Mouse (Mus musculus) testis, postnatal 10 days (tissue): ENCODE results near the gene Ing5.
"Not testable (repeated sequence)": the region's sequence is repeated elsewhere in the genome, so short reads cannot be mapped to it uniquely, and the experiment has no call there.

Experiments used
- DNase-seq: peaks from one replicate; pipeline ENCODE4 v3.0.0; 2021; ENCODE audit warnings: low spot score

Ing5 gene

DNA sequence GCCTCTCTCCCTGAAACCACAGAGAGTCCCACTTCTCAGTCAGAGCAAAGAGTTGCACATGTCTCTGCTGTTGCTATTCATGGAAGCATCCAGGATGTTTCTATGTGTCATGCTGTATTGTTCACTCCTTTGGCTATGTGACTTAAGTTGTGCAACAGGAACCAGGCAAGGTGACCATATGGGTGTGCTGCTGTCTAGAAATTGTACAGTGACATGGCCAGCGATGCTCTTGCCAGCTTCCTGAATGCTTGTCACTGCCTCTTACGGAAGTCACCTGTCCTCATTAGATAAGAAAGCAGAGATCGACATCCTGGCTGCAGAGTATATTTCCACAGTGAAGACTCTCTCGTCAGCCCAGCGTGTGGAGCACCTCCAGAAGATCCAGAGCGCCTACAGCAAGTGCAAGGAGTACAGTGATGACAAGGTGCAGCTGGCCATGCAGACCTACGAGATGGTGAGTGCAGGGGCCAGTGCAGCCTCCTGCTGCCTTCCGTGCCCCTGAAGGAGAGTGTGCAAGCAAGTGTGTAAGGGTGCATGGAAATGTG, 7.8 kb downstream of the Ing5 start:
- no peak for DNase-seq

DNA sequence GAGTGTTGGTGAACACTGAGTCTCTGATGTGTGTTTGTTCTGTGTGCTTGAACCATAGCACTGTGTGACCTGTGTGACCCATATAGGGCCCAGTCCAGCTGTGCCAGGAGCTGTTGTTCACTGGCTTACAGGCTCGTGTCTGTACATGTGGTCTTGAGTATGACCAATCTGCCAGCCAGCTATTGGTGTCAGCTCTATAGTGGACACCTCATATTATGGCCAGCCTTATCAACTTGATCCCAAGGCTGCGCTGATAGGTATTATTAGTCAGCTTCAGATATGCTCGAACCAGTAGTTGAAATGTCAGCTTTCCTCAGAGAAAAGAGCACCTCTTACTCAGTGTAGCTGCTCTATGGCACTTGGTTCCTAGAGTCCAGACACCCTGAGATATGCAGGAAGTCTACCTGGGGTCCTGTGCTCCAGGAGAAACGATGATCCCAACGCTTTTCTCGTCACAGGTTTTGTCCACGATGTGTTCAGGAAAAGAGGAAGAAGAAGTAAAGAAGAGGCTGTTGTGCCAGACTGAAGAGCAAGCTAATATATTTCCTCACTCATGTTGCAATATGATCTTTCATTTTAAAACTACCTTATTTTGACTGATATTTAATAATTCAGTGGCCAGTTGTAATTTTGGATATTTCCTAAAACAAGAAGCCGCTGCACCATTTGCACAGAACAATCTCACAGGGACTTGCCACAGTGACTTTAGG, 14.2 kb downstream of the Ing5 start:
- no peak for DNase-seq

DNA sequence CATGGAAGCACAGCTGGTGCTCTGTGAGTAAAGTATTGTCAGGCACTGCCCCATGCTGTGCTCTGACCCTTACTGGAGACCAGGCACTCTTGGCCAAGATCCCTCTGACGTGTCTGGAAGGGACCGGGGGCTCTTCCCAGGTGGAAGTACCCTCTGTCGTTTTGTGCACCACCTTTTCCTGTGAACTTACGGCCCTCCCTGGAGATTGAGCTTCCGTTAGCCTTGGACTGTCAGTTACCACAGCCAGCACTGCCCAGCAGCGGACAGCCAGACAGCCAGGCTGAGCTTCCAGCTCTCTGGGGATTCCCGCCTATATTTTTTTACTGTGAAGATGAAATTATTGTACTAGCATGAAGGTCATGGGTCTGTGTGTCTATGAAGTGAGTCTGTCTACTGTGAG, 15.0 kb downstream of the Ing5 start:
- no peak for DNase-seq

DNA sequence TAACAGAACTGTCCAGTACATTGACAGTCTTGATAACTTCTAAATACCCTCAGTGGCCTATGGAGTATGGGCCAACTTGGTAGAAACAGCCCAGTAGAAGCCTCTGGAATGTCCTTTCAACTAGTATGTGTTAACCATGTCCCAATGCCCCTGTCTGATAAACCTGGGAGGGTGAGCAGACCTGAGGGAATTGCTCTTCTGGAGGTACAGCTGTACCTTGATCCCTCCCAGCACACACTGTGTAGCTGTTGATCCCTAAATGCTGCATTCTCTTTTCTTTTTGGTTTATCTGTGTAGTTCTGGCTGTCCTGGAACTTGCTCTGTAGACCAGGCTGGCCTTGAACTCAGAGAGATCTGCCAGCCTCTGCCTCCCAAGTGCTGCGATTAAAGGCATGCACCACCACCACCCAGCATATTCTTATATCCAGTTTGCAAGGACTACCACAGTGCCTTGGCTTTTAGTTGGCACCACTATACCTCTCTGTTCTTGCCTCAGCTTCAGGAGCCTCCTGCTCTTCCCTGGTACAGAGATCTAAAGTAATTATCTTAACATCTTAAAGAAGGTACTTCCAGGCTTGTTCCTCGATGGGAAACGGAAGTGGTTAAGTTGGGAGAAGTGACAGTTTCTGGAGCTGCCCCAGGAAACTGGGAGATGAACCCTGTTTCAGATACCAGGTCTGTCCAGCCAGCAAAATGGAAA, 20.2 kb downstream of the Ing5 start:
- DNase-seq: no peak

DNA sequence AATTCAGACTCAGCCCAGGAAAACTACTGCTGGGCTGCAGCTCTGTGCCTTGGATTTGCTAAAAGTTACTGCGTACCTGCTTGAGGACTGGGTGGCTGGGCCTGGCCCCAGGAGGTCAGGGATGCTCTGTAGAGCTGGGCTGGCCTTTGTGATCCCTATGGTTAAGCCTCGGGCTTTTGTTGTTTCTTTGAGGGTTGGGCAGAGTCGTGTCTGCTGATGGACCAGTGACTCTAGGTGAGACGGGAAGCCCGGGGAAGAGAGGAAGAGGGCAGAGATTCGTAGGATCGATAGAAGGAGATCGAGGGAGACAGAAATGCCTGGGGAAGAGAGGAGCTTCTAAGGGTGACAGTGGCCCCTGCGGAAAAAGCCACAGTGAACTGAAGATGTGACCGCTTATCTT, 20.8 kb downstream of the Ing5 start, which contains the start of gene D2hgdh:
Gene D2hgdh (plus strand): TSS at position 301 of the 400 bp plus-strand sequence.
- peak; percentile 45 for DNase-seq

DNA sequence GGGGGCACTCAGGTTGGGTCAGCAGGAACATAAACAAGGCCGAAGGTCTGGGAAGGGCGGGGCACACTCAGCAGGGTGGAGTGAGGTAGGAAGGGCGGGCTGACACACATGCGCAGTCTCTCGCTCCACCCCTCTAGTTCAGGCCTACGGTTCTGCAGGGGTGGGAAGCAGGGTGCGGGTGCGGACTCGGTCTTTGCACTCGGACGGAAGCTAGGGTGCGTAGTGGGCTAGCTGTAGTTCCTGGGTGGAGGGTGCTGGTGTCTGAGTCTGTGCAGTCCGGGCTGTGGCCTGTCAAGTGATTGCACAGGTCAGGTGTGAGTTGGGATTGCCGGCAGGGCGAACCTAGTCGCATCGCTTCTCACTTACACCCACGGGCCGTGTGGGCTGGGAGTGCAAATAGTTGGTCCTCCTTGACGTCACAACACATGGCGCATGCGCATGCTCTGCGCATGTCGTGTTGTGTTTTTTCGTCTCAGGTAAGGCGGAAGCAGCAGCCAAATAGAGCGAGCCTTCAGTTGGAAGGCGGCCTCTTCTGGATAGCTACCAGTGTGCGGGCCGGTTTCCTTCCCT, 21.4 kb downstream of the Ing5 start:
- DNase-seq: peak; percentile 92

DNA sequence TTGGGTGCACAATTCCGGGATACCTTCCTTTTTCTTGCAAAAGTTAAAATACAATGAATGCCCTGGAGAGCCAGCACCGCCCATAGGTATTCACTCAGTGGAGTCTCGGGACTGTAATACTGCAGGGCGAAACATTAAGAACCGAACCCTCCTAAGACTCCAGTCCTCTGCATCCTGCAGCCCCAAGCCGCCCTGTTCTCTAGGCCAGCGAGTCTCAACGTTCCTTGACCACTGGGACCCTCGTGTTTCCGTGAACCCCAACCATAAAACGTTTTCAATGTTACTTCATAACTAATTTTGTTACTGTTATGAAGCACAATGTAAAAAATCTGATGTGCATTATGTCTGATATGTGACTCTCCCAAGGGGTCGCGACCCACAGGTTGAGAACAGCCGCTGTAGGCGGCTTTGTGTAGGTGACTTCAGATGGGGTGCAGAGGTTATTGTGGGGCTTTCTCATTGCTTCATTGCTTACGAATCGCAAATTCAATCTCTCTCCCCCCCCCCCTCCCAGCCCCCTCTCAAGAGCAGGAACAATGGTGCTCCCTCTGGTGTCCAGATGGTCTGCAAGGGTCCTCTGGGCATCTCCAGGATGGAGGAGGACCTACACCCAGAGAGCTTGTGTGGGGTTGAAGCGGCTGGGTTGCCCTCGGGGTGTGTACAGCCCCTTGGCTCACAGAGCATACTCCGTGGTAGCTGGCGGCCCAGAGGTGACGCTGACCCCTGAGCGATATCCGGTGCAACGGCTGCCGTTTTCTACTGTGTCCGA, 22.2 kb downstream of the Ing5 start:
- DNase-seq: peak; percentile 51

DNA sequence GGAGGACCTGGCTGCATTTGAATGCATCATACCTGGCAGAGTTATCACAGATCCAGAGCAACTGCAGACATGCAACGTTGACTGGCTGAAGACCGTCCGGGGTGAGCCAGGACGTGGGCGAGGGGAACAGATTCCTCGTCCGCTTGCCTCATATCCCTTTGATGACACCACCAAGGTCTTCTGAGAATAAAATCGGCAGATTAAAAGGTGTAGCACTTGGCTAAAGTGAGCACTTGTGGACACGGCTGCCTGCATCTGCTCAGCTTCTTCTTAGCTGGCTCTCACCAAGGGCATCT, 22.7 kb downstream of the Ing5 start:
- DNase-seq: no peak

DNA sequence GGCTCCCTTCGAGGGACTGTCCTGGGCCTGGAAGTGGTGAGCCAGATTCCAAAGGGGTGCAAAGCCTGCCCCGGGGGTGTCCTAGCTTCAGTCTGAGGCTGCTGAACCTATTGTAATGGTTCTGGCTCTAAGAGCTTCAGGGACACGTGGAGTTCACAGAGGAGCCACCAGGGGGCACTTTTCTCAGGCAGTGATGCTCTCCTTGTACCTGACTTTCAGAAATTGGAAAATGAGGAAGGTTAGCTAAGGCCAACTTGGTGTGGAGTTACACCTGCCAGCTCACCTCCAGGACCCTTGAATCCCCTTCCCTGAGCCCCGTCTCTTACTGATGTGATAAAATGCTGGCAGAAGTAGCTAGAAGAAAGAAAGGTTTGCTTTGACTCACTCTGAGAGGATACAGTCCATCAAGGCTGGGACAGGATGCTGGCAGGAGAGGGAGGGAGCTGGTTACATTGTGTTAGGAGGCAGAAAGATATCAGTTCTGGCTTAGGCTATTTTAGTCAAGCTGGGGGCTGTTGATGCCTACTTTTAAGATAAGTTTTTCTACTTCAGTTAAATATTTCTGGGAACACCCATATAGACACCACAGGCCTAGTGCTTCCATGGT, 29.1 kb downstream of the Ing5 start:
- not testable (repeated sequence) for DNase-seq

DNA sequence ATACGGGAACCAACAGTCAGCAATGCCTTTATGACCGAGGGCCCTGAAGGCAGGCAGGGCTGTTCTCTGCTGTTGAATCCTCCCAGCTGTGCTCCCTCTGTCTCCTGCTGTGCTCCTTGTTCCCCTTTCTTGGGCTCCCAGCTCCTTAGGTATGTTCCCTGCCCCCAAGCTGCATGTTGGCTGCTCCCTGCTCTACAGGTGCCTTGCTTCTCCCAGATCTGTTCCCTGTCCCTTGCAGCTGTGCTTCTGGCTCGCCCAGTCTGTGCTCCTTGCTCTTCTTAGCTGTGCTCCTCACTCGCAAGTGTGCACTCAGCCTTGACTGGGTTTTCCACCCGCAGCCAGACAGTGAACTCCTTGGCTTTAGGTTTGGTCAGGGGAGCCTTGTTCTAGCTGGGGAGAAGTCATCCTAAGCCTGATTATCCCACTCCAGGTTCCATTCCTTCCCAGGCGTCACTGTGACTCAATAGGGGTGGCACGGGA, 30.9 kb downstream of the Ing5 start:
- DNase-seq: no peak

DNA sequence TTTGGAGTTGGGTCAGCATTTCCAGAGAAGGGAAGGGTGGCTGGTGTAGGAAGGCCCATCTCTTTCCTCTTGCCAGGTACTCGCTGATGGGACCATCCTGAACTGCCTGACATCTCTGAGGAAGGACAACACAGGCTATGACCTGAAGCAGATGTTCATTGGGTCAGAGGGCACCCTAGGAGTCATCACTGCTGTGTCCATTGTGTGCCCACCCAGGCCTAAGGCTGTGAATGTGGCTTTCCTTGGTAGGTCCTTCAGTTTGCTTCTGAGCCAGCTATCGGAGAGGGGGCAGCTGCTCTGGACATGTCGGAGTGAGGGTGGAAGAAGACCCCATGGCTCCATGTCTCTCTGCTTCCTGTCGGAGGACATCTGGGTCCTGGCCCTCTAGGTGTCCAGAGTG, 31.4 kb downstream of the Ing5 start:
- no peak for DNase-seq

DNA sequence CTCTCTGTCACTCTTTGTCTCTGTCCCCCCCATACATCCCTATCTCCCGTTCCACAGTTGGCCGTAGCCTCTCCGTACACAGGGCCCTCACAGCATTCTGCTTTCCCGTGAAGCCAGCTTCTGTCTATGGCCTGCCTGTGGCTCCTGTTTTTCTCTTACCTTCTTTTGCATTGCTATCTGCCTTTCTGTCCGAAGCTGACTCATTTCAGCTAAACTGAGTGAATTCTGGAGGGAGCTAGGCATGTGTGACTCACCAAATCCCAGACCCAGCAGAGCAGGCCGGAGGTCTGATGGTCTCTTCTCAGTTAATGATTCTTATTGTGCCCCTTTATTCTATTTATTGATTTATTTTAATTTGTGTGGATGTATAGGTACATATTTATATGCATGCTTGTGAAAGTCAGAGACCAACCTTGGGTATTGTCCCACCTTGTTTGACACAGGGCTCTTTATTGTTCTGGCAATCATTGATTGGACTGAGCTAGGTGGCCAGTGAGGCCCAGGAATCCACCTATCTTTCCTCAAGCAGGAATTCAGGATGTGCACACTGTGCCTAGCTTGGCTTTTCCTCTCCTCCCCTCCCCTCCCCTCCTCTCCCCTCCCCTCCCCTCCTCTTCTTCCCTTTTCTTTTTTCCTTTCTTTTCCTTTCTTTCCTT, 32.2 kb downstream of the Ing5 start:
- no peak for DNase-seq

DNA sequence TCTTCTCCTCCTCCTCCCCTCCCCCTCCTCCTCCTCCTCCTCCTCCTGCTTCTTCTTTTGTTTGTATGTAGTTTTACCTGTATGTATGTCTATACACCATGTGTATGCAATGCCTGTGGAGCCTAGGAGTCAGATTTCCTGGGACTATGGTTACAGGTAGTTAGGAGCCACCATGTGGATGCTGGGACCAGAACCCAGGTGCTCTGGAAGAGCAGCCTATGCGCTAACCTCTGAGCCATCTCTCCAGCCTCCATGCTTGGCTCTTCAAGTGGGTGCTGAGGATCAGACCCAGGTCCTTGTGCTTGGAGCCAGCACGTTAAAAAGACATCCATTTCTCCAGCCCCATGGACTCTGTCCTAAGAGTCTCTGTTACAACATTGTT, 32.8 kb downstream of the Ing5 start:
- DNase-seq: no peak

DNA sequence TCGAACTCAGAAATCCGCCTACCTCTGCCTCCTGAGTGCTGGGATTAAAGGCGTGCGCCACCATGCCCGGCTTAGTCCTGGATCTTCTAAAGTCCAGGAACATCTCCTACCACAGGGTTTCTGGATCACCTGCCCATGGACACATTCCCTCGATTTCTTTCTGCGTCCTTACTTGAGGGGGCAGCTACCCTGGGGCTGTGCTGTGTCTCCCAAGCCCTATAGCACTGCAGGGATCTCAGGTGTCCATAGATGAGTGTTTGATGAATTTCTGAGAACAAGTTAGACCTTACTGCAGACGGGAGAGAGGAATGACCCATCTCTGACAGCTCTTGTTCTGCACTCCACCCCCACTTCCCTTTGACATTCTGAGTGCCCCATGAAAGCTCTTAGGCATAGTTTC, 33.6 kb downstream of the Ing5 start:
- no peak for DNase-seq

DNA sequence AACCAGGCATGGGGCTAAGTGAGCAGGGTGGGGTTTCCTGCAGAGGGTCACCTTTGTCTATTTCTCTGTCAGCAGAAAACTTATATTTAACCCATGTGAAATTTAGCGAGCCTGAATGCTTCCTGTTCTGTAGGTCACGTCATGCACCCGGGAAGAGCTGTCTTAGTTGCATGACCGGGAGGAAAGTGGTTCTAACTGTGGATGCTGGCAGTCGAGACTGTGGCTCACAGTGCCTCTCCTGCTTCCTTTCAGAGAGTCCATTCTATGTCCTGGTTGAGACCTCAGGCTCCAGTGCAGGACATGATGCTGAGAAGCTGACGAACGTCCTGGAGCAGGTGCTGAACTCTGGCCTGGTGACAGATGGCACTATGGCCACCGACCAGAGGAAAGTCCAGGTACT, 34.8 kb downstream of the Ing5 start:
- not testable (repeated sequence) for DNase-seq

DNA sequence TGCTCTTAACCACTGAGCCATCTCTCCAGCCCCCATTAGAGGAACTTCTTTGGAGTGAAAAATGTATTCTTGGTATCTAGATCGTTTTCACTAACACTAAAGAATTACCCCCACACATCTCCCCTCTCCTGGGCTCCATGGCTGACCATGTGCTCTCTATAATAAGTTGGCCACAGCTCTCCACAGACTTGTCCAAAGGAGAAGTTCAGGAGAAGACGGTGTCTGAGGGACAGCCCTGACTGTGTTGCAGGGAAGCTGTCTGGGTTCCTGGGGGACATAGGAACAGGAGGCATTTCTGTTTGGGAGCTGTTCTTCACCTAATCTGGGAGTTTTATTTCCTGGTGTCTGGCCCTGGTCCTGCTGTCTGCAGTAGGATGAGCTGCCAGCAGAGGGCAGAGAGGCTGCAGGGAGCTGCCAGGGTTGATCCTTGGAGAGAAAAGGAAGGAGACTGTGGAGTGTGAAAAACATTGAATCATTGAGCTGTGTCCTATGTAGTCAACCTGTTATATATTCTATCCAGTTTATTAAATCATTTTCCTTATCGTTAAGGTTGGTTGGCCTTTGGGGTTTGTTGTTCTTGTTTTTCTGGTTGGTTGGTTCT, 42.1 kb downstream of the Ing5 start:
- not testable (repeated sequence) for DNase-seq

DNA sequence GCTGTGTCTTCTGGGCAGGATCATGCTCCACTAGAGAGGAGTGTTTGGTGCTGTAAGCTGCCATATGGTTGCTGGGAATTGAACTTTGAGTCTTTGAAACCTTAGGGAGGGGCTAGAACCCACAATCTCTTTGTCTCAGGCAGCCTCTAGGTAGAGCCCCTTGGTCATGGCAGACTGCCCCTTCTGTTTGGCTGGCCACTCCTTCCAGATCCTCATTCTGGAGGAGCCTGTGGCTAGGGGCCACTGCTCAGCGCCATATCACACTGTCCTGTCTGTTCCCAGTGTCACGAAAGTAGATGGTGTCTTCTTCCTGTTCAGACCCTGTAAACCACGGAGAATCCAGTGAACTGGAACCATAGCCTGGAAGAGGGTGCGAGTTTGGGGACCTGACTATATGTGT, 52.0 kb downstream of the Ing5 start:
- not testable (repeated sequence) for DNase-seq

DNA sequence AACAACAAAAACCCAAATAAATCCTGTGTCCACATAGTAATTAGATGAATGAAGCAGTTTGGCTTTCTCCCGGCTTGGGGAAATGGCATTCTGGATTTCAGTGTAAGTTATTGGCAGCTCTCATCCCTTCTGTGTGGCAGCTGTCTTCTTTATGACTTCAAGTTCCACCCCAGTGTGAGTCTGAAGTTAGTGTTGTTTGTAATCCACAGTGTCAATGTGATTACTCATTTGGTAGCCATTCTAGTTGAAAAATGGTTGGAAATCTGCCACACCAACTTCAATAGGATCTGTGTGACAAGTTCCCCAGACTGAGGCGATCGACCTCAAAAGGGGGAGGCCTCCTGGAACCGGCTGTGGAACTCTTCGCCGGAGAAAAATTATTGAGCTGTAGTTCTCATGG, 53.6 kb downstream of the Ing5 start:
- no peak for DNase-seq

DNA sequence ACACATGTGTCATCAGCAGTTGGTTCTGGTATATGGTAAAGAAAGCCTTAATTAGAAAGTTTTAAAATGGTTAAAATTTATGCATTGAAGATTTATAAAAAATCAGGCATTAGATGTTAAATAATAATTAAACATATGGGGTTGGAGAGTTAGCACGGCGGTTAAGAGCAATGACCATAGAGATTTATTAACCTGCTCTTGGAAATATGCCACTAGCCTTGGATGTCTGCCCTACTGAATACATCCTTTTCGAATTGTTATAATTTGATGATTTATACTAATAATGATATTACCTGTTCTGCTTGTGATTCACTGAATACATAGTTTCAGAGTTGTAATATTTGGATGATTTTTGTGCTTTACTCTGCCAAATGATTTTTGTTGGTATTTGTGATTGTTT, 54.2 kb downstream of the Ing5 start:
- no peak for DNase-seq

DNA sequence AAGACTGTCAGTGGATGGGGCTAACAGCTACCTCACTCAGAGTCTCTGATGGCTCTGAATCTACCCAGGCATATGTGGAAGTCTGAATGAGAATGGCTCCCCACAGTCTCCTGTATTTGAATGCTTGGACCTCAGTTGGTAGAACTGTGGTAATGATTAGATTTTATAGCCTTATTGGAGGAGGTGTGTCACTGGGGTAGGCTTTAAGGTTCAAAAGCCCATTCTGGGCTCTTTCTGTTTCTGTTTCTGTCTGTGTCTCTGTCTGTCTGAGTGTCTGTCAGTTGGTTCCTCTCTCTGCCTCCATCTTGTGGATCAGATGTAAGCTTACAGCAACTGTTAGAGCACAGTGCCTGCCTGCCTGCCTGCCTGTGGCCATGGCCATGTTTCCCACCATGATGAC, 55.9 kb downstream of the Ing5 start:
- no peak for DNase-seq

DNA sequence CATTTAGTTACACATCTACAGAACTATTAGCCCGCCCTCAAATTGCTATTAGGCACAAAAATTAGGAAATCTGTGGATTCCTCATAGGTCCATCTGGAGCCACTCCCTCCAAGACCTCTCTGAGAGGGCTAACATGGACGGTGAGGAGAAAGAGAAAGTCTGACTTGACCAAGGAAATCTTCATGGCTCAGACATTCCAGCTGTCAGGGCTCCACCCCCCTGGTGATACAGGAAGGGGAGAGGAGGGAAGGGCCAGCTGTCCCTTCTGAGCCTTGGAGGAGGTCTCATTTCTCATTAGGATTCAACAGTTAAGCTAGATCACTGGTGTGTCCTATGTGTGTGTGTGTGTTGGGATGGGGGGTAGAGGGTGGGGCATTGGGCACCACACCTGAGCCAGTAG, 57.3 kb downstream of the Ing5 start, which contains the start of gene Gal3st2:
Gene Gal3st2 (plus strand): TSS at position 259 of the 400 bp plus-strand sequence.
- DNase-seq: not testable (repeated sequence)
